Mouse (Mus musculus): ENCODE results near the gene Rfc1. TPM values are rescaled to one million over a fixed set of nuclear protein-coding genes. Genes with fewer than 3 reads are reported as not detected.

The Rfc1 gene
- polyA plus RNA-seq, 1 experiment from 2014 or later = 55.2 TPM

Other genes with a start within 250 kb of the Rfc1 start
- gene Tmem156, start 243.5 kb downstream of the Rfc1 start, polyA plus RNA-seq (2015; fragmentation: Nextera tagmentation; extraction: Ambion mirVana) = 0.26 and 0.71 TPM in 2 replicates
- 10.2 and 13.7 TPM in 2 replicates for gene Klhl5, start 228.1 kb downstream of the Rfc1 start, polyA plus RNA-seq (2015; fragmentation: Nextera tagmentation; extraction: Ambion mirVana)
- 5.0 and 5.6 TPM in 2 replicates for gene Wdr19, start 136.0 kb downstream of the Rfc1 start, polyA plus RNA-seq (2015; fragmentation: Nextera tagmentation; extraction: Ambion mirVana)
- not detected in 2 replicates for gene Klb, start 12.6 kb upstream of the Rfc1 start, polyA plus RNA-seq (2015; fragmentation: Nextera tagmentation; extraction: Ambion mirVana)
- gene Rpl9, start 55.8 kb upstream of the Rfc1 start, polyA plus RNA-seq (2015; fragmentation: Nextera tagmentation; extraction: Ambion mirVana) = 586 and 596 TPM in 2 replicates
- 59.8 and 60.9 TPM in 2 replicates for gene Lias, start 55.8 kb upstream of the Rfc1 start, polyA plus RNA-seq (2015; fragmentation: Nextera tagmentation; extraction: Ambion mirVana)
- gene Ugdh, start 100.3 kb upstream of the Rfc1 start, polyA plus RNA-seq (2015; fragmentation: Nextera tagmentation; extraction: Ambion mirVana) = 58.9 and 65.3 TPM in 2 replicates
- gene Gm43552, start 157.2 kb upstream of the Rfc1 start, polyA plus RNA-seq (2015; fragmentation: Nextera tagmentation; extraction: Ambion mirVana) = 0.91 and 2.3 TPM in 2 replicates
- 116 and 141 TPM in 2 replicates for gene Smim14, start 201.5 kb upstream of the Rfc1 start, polyA plus RNA-seq (2015; fragmentation: Nextera tagmentation; extraction: Ambion mirVana)
- gene Ube2k, start 201.6 kb upstream of the Rfc1 start, polyA plus RNA-seq (2015; fragmentation: Nextera tagmentation; extraction: Ambion mirVana) = 117 and 132 TPM in 2 replicates